Mouse (Mus musculus) lung, adult 2 months (tissue): ENCODE measurements around the gene Nrn1.

Experiments
- CTCF ChIP-seq: fragments of 200-500 bp; IDR thresholded peaks from 2 replicates; pipeline ENCODE4 v1.5.1; 2011; ENCODE audit warnings: mild to moderate bottlenecking, low read length, control low read depth; ENCODE audit not compliant: insufficient read depth
- POLR2A ChIP-seq: fragments of 200-500 bp; IDR thresholded peaks from 2 replicates; pipeline ENCODE4 v1.6.1; 2011; ENCODE audit warnings: low read depth, mild to moderate bottlenecking, control low read depth, low read length, borderline replicate concordance; ENCODE audit errors: extremely low read depth

DNA sequence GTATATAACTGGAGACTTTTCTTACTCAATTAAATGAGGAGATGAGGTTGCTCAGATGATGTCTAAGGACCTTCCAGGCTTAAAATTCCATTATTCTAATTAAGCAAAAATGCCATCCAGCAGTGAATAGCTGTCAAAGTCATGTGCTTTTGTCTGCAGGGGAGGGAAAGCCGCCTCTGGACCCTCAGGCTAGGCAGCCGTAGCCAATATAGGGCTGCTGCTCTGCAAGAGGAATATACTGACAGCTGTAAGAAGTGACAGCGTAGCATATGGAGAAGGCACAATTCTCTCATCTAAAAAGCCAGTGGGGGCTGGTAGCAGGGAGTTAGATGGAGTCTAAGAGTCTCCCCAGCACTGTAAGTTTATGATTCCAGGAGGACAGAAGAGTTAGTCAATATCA is 16.9 kb upstream of the Nrn1 start:
- TF ChIP-seq CTCF (no peak), POLR2A (no peak)
